Mouse (Mus musculus): ENCODE measurements around the gene Zfp697.
A peak's percentile ranks its signal among the peaks of the same experiment; 100 is the strongest.

Gene Zfp697

GRCm38 (mm10) chr3:98382246-98382939 is at the start of gene Zfp697:
Gene Zfp697 (plus strand): TSS chr3:98382461.
- DNase-seq, result peak; percentile 90

GRCm38 (mm10) chr3:98334010-98334409 is 48.3 kb upstream of the Zfp697 start:
- no peak for DNase-seq

GRCm38 (mm10) chr3:98335331-98335730 is 46.9 kb upstream of the Zfp697 start:
- DNase-seq, result no peak

DNA sequence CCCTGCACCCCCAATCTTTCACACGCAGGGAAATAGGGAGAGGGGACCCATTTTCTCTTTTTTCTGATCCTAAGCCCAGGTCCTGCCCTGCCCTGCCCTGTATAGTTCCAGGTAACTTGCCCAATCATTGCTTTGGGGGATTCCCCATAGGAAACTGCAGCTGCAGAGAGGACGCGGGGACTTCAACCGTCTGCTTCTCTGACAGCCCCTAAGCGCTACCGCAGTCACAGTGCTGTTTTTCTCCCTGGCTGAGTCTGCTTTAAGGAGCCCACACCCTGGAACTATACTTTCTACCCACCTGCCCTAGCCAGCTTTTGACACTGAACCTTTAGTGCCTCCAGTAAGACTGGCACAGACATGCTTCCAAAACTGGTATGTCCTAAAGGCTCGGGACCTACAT is 46.4 kb upstream of the Zfp697 start:
- DNase-seq, result no peak

- no peak for DNase-seq
Measured at GRCm38 (mm10) chr3:98336661-98337654, 45.3 kb upstream of the Zfp697 start.

- DNase-seq, result no peak
Measured at GRCm38 (mm10) chr3:98338584-98339041, 43.6 kb upstream of the Zfp697 start.

DNA sequence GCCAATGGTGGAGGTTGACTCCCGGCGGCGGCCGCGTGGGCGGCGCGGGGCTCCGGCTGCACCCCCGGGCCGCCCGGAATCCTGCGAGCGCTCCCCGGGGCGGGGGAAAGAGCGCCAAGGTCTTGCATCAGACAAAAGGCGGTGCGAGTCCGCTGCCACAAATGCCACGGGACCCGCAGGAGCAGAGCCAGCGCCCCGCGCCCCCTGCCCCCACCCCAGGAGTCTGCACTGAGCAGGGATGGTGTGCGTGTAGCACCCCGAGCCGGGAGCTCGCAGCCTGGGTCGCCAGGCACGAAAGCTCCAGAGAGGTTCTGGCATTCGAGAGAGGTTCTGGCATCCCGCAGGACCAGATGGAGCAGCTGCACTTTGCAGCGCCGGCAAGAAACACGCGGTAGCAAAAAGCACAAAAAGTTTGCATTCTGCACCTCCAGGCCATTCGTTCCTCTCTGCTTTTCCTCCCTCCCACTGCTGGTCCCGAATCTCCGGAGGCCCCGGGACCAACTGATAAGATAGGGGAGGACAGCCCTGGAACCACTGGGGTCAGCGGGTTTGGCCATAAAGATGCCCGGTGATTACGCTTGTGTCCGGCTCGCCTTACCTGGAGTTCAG is 43.1 kb upstream of the Zfp697 start:
- DNase-seq, result peak; percentile 8

DNA sequence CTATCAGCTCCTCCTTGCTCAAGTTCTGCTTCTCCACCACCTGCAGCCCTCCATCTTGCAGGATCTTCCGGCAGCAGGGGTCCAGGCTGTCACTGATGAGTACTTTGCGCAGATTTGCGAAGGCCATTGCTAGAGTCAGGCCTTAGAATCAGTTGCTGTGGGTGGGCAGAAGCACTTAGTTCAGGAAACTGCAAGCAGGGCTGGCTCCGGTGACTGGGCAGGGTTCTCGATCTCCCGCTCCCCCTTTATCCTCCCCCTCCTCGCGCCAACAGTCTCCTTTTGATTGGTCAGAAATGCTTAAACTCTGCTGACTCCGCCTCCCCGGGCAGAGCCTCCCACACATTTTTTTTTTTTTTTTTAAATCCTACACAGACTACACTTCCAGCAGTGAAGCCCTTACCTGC is 42.6 kb upstream of the Zfp697 start, which contains the start of gene Phgdh:
Gene Phgdh (minus strand): TSS at position 285 of the 404 bp plus-strand sequence.
- peak; percentile 14 for DNase-seq

DNA sequence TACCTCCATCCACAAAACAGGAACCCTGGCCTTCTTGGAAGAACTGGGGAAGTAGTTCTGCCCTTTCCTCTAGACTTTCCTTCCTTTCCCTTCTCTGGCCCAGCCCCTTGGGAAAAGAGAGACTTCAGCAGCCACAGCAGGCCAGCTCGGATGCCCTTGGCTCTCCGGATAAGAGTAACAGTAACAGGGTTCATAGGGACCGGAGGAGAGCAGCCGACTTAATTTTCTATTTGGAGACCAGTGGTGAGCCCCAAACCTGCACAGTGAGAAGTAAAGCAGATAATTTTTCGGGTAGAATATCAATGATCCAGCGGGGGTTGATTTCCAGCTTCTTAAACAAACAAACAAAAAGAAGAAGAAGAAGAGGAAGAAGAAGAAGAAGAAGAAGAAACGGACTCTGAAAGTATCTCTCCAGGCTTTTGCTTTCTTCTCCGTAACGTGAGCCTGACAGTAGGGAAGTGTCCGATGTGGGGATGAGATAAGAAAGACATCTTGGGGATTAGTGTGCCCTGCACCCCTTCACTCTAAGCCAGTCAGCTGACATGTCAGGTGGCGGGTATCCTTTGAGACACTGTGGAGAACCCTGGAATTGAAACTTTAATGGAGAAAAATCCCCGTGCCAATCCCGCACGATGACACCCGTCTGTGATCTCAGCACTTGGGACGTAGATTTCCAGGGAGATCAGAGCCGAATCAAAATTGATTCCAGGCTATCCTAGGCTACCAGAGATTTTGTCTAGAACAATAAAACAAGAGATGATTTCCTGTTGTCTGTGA is 41.3 kb upstream of the Zfp697 start:
- DNase-seq, result no peak

DNA sequence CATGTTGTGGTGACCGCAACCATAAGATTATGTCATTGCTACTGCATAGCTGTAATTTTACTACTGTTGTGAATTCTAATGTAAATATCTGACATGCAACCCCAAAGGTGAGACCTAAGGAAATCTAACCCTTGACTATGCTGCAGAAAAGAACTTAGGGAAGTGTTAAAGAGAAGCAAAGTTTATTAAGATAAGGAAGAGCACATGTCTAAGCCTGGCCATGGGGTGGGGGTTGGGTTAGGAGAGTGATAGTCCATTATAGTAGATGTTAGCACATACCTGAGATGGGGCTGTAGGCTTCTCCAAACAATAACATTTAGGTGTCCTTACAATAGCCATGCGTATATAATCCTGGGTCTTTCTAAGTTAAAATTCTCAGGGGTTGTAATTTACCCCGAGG is 39.0 kb upstream of the Zfp697 start:
- no peak for DNase-seq

DNA sequence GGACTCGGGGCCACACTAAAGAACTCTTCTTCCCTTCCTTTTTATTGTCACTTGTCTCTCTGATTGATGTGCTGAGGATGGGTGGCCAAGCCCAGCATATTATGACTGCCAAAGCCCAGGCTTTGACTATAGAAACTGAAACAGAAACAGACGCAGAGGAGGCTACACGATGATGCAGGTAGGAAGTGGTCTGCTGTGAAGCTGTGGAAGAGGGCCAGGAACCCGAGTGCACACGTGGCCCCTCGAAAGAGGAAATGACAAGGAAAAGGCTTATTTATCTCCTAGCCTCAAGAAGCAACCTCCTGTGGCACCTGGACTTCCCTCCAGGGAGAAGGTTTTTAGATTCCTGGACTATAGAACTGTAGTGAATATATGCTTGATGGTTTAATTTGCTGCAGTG is 34.2 kb upstream of the Zfp697 start:
- DNase-seq, result no peak

DNA sequence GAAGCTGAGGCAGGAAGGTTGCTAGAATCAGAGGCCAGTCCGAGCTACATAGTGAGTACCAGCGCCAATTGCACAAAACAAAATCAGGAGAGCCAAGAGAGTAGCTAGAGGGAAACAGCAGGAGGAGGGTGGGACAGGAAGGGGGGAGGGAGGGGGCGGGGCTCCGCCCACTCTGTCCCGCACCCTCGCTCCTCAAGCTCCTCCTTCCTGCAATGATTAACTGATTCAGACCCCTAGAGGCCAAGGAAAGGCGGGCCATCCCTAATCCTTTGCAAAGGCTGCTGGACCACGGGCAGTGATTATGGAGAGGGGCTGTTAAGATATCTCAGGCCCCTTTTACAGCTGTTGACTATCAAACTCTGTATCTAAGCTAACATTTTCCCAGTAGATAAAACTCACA is 33.6 kb upstream of the Zfp697 start:
- no peak for DNase-seq

DNA sequence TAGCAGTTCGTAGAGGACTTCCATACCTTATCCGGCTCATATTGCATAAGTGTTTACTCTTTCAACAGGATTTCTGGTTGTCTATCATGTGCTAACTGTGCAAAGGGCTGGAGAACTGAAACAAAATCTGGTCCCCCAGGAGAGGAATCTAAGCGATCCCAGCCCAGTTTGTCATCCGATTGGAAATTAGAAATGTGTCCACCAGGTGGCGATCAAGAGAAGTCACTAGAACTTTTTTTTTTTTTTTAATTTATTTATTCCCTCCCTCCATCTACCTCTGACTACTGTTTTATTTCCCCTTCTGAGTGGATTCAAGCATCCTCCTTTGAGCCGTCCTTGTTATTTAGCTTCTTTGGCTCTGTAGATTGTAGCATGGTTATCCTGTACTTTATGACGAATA is 28.4 kb upstream of the Zfp697 start:
- no peak for DNase-seq

DNA sequence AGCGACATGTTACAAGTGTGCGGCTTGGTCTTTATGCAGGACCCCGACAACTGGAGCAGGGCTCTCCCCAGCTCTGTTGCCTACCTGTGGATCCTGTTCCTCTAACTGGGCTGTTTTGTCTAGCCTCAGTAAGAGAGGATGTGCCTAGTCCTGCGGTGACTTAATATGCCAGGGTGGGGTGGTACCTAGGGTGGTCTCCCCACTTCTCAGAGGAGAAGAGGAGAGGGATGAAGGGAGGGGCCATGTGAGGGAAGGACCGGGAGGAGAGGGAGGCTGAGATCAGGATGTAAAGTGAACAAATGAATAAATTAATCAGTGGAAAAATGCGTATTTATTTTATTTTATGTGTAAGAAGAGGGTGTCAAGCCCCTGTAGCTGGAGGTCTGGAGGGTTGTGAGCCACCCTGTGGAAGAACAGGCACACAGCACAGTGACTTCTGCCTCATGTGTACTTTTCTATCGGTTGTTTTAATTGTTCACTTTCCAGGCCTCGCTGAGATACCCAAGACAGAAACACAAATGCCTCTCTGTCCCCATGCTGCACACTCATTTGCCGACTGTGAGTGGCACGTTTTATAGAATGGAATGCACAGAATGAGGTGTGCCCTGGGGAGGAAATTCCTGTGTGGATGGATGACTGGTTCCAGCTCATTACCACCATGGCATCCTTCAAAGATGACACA is 26.8 kb upstream of the Zfp697 start:
- DNase-seq, result no peak

DNA sequence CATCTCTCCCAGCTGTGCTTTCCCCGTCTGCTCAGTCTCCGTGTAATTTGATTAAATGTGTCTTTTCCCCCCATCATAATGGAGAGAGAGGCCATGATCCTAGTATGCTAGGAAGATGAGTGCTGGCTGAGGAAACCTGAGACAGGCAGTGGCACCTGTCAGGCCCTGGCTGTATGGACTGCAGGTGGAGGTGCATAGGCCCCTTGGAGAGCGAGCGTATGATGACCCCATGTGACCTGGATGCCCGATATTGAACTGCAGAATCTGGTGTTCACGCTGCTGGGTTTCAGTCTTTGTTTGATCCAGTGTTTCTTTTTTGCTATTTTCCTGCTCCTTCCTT is 26.3 kb upstream of the Zfp697 start:
- DNase-seq, result no peak

- DNase-seq, result no peak
Measured at GRCm38 (mm10) chr3:98356632-98357370, 25.5 kb upstream of the Zfp697 start.

GRCm38 (mm10) chr3:98362753-98363152 is 19.5 kb upstream of the Zfp697 start:
- no peak for DNase-seq

- DNase-seq, result no peak
Measured at GRCm38 (mm10) chr3:98366086-98366485, 16.2 kb upstream of the Zfp697 start.

GRCm38 (mm10) chr3:98366823-98367222 is 15.4 kb upstream of the Zfp697 start:
- DNase-seq, result no peak

DNA sequence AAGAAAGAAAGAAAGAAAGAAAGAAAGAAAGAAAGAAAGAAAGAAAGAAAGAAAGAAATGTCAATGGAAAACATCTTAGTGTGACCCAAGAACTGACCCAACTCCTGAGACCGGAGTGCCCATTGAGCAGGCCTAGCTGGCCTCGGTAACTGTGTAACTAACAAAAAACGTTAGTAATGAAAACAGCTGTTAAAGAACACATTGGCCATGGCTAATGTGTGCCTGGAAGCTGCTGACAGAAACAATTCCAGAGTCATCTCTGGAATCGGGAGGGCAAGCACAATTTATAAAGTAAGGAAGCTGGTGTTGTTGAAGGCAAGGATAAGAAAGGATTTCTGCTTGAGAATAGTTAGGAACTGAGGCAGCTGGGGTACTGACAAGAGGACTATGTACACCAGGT is 14.0 kb upstream of the Zfp697 start:
- DNase-seq, result no peak

DNA sequence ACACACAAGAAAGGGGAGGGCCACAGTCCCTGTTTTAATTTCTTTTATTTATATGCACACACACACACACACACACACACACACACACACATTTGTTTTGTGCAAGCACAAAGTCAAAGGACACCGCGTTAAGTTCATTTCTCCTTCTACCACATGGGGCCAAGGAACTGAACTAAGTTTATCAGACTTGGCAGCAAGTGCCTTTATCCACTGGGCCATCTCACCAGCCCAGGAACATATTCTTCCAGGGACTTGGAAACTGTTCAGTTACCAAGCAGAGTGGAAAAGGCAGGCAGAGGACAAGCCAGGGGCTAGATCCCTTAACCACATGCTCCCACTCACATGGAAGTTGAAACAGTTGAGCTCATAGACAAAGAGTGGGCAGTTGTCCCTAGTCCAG is 13.5 kb upstream of the Zfp697 start:
- no peak for DNase-seq

Measured in cerebellum, adult 11-12 months (tissue).